Mouse (Mus musculus): ENCODE measurements around the gene Kazald1. TPM values are rescaled to one million over a fixed set of nuclear protein-coding genes. Genes with fewer than 3 reads are reported as not detected.
"Not testable (repeated sequence)": the region's sequence is repeated elsewhere in the genome, so short reads cannot be mapped to it uniquely, and the experiment has no call there.

Gene Kazald1
- polyA plus RNA-seq, 1 experiment from 2014 or later = 0.86 TPM

GRCm38 (mm10) chr19:45038198-45038597, 36.8 kb upstream of the Kazald1 start:
- not testable (repeated sequence) for H3K9ac ChIP-seq; ATAC-seq (ENCODE audit: low FRiP score); H3K27ac ChIP-seq; H3K36me3 ChIP-seq (replicated peaks); H3K4me3 ChIP-seq (replicated peaks); H3K4me2 ChIP-seq; H3K9me3 ChIP-seq
- Histone ChIP-seq H3K27me3 (peaks cover 36% of the 10 kb centered on the region), H3K4me1 (0 out of 2 replicates have a peak, but pooled peaks cover 15% of the 10 kb centered on the region)
- 92% methylated on average over 7 of the region's 7 CpGs for WGBS

GRCm38 (mm10) chr19:45040214-45040613, 34.8 kb upstream of the Kazald1 start:
- H3K9ac ChIP-seq = no peak overlapping the region
- no peak overlapping the region for H3K27ac ChIP-seq
- H3K4me1 ChIP-seq = 0 out of 2 replicates have a peak, but pooled peaks cover 15% of the 10 kb centered on the region
- 58% methylated on average over 13 of the region's 13 CpGs for WGBS
- no peak overlapping the region for H3K4me2 ChIP-seq
- ATAC-seq (ENCODE audit: low FRiP score) = no peak
- no peaks in the 10 kb centered on the region for H3K9me3 ChIP-seq
- no peaks in the 10 kb centered on the region for H3K36me3 ChIP-seq (replicated peaks)
- H3K4me3 ChIP-seq (replicated peaks) = no peak overlapping the region
- H3K27me3 ChIP-seq = peaks cover 55% of the 10 kb centered on the region

GRCm38 (mm10) chr19:45044389-45044927, 30.6 kb upstream of the Kazald1 start:
- peaks cover 48% of the 10 kb centered on the region for H3K27me3 ChIP-seq
- H3K27ac ChIP-seq = no peak overlapping the region
- no peak overlapping the region for H3K4me3 ChIP-seq (replicated peaks)
- no peaks in the 10 kb centered on the region for H3K36me3 ChIP-seq (replicated peaks)
- H3K9ac ChIP-seq = no peak overlapping the region
- no peaks in the 10 kb centered on the region for H3K9me3 ChIP-seq
- no peak for ATAC-seq (ENCODE audit: low FRiP score)
- H3K4me2 ChIP-seq = no peak overlapping the region
- WGBS = 63% methylated on average over 11 of the region's 11 CpGs
- peaks cover 41% of the 10 kb centered on the region for H3K4me1 ChIP-seq

GRCm38 (mm10) chr19:45045236-45045635, 29.8 kb upstream of the Kazald1 start:
- WGBS = 52% methylated on average over 15 of the region's 15 CpGs
- Histone ChIP-seq H3K36me3 (replicated peaks) (no peaks in the 10 kb centered on the region), H3K27me3 (peaks cover 40% of the 10 kb centered on the region)

GRCm38 (mm10) chr19:45045651-45046050, 29.4 kb upstream of the Kazald1 start, which contains the start of gene Pdzd7:
TSS of gene Pdzd7 (minus strand) at chr19:45045717.
- no peaks in the 10 kb centered on the region for H3K36me3 ChIP-seq (replicated peaks)
- no peak within 1 kb of the TSS for H3K27ac ChIP-seq

More at GRCm38 (mm10) chr19:45045236-45045635, 29.8 kb upstream of the Kazald1 start:
- H3K9me3 ChIP-seq = no peaks in the 10 kb centered on the region
- H3K4me1 ChIP-seq = peaks cover 42% of the 10 kb centered on the region
- H3K4me2 ChIP-seq = no peak overlapping the region
- H3K27ac ChIP-seq = no peak overlapping the region
- no peak overlapping the region for H3K4me3 ChIP-seq (replicated peaks)
- no peak overlapping the region for H3K9ac ChIP-seq
- ATAC-seq (ENCODE audit: low FRiP score) = no peak

GRCm38 (mm10) chr19:45046523-45047321, 28.3 kb upstream of the Kazald1 start:
- Histone ChIP-seq H3K36me3 (replicated peaks) (no peaks in the 10 kb centered on the region), H3K4me2 (peak overlapping the region; percentile 67), H3K4me3 (replicated peaks) (peak overlapping the region; percentile 51), H3K27ac (peak overlapping the region; percentile 81), H3K9ac (peak overlapping the region; percentile 64), H3K9me3 (no peaks in the 10 kb centered on the region), H3K27me3 (peaks cover 33% of the 10 kb centered on the region), H3K4me1 (peaks cover 33% of the 10 kb centered on the region)
- peak; percentile 70 for ATAC-seq (ENCODE audit: low FRiP score)
- 2% methylated on average over 34 of the region's 34 CpGs for WGBS

More at GRCm38 (mm10) chr19:45045651-45046050, 29.4 kb upstream of the Kazald1 start, which contains the start of gene Pdzd7:
- Histone ChIP-seq H3K4me3 (replicated peaks) (peak within 1 kb of the TSS; percentile 51), H3K27me3 (peaks cover 36% of the 10 kb centered on the region), H3K4me1 (peaks cover 42% of the 10 kb centered on the region), H3K4me2 (peak within 1 kb of the TSS; percentile 67), H3K9me3 (no peaks in the 10 kb centered on the region), H3K9ac (peak within 1 kb of the TSS; percentile 64)
- 82% methylated on average over 5 of the region's 5 CpGs for WGBS
- ATAC-seq (ENCODE audit: low FRiP score) = no peak

GRCm38 (mm10) chr19:45047417-45047934, 27.6 kb upstream of the Kazald1 start, which contains the start of gene Sfxn3:
TSS of gene Sfxn3 (plus strand) at chr19:45047503.
- Histone ChIP-seq H3K36me3 (replicated peaks) (peaks cover 2% of the 10 kb centered on the region), H3K27ac (peak within 1 kb of the TSS; percentile 81), H3K27me3 (peaks cover 33% of the 10 kb centered on the region), H3K9me3 (no peaks in the 10 kb centered on the region), H3K4me1 (peaks cover 33% of the 10 kb centered on the region), H3K4me2 (peak within 1 kb of the TSS; percentile 67), H3K9ac (peak within 1 kb of the TSS; percentile 64), H3K4me3 (replicated peaks) (peak within 1 kb of the TSS; percentile 51)
- under 1% methylated on average over 26 of the region's 26 CpGs for WGBS
- peak; percentile 87 for ATAC-seq (ENCODE audit: low FRiP score)

GRCm38 (mm10) chr19:45047935-45048643, 27.0 kb upstream of the Kazald1 start:
- WGBS = 49% methylated on average over 11 of the region's 11 CpGs
- Histone ChIP-seq H3K9me3 (no peaks in the 10 kb centered on the region), H3K9ac (peak overlapping the region; percentile 64), H3K27ac (peak overlapping the region; percentile 81), H3K4me1 (peaks cover 33% of the 10 kb centered on the region), H3K4me2 (peak overlapping the region; percentile 67), H3K27me3 (peaks cover 33% of the 10 kb centered on the region), H3K4me3 (replicated peaks) (peak overlapping the region; percentile 51), H3K36me3 (replicated peaks) (peaks cover 7% of the 10 kb centered on the region)
- peak; percentile 36 for ATAC-seq (ENCODE audit: low FRiP score)

- Histone ChIP-seq H3K4me1 (peaks cover 33% of the 10 kb centered on the region), H3K9ac (peak overlapping the region; percentile 64), H3K27ac (peak overlapping the region; percentile 81; the same call in 1 of the 2 replicates), H3K4me3 (replicated peaks) (peak overlapping the region; percentile 51), H3K36me3 (replicated peaks) (peaks cover 12% of the 10 kb centered on the region), H3K27me3 (peaks cover 32% of the 10 kb centered on the region), H3K4me2 (peak overlapping the region; percentile 67), H3K9me3 (no peaks in the 10 kb centered on the region)
- 87% methylated on average over 12 of the region's 12 CpGs for WGBS
- no peak for ATAC-seq (ENCODE audit: low FRiP score)
Observed at GRCm38 (mm10) chr19:45048644-45049365, 26.2 kb upstream of the Kazald1 start.

- peaks cover 33% of the 10 kb centered on the region for H3K4me1 ChIP-seq
- no peak overlapping the region for H3K27ac ChIP-seq
- H3K4me2 ChIP-seq = no peak overlapping the region
- H3K4me3 ChIP-seq (replicated peaks) = no peak overlapping the region
- 83% methylated on average over 9 of the region's 9 CpGs for WGBS
- H3K9me3 ChIP-seq = no peaks in the 10 kb centered on the region
- H3K27me3 ChIP-seq = peaks cover 26% of the 10 kb centered on the region
- H3K9ac ChIP-seq = no peak overlapping the region
- peaks cover 17% of the 10 kb centered on the region for H3K36me3 ChIP-seq (replicated peaks)
- ATAC-seq (ENCODE audit: low FRiP score) = no peak
Observed at GRCm38 (mm10) chr19:45049523-45049922, 25.5 kb upstream of the Kazald1 start.

- no peak for ATAC-seq (ENCODE audit: low FRiP score)
- H3K4me3 ChIP-seq (replicated peaks) = no peak overlapping the region
- WGBS = 88% methylated on average over 8 of the region's 8 CpGs
- no peaks in the 10 kb centered on the region for H3K9me3 ChIP-seq
- no peak overlapping the region for H3K27ac ChIP-seq
- H3K4me1 ChIP-seq = peaks cover 26% of the 10 kb centered on the region
- no peak overlapping the region for H3K9ac ChIP-seq
- H3K27me3 ChIP-seq = peaks cover 5% of the 10 kb centered on the region; the same call in 1 of the 2 replicates
- peaks cover 19% of the 10 kb centered on the region for H3K36me3 ChIP-seq (replicated peaks)
- no peak overlapping the region for H3K4me2 ChIP-seq
Observed at GRCm38 (mm10) chr19:45053451-45053850, 21.6 kb upstream of the Kazald1 start.
